Mouse (Mus musculus) heart, postnatal 36 days (tissue): ENCODE data around the gene Stk38. TPM values are rescaled to one million over a fixed set of nuclear protein-coding genes. Genes with fewer than 3 reads are reported as not detected.

ENCODE experiments used
- DNase-seq, 2 experiments: peaks; one replicate each; pipeline ENCODE4 v3.0.0; 2021 to 2022
- intact Hi-C: fragments of 180-260 bp; cut with DNase I; formaldehyde crosslinking; loops from one replicate; pipeline ENCODE4 v1.15.1; 2025
- total RNA-seq, 2 experiments: library from RNA; stranded (reverse); gene quantifications; 2 replicates each; pipeline ENCODE4 v1.2.3; 2021

Gene Stk38
- total RNA-seq, 2 experiments from 2014 or later: 30.2 to 36.2 TPM

- DNase-seq: no peak
- intact Hi-C loops: loop anchor here (2.0 to 5.0 kb wide), 2 partner anchors 21 to 91 kb away; no protein-coding TSS in a partner anchor
Observed at GRCm38 (mm10) chr17:28931436-28932211, 76.2 kb downstream of the Stk38 start.

GRCm38 (mm10) chr17:28930392-28931074, 77.3 kb downstream of the Stk38 start:
- DNase-seq: peak; percentile 94 to 96
- intact Hi-C loops: loop anchor here (2.0 to 5.0 kb wide), 2 partner anchors 22 to 92 kb away; no protein-coding TSS in a partner anchor

- no peak for DNase-seq
- intact Hi-C loops: no loop called here
Observed at GRCm38 (mm10) chr17:28929369-28929768, 78.4 kb downstream of the Stk38 start.

GRCm38 (mm10) chr17:28928004-28928403, 79.8 kb downstream of the Stk38 start:
- intact Hi-C loops: no loop called here
- DNase-seq: no peak

- intact Hi-C loops: loop anchor here (1.0 to 2.0 kb wide), 3 partner anchors 21 to 236 kb away; partner anchors contain the start of genes Mapk14 and Slc26a8
- peak; percentile 64 to 72 for DNase-seq
Observed at GRCm38 (mm10) chr17:28926866-28927635, 80.7 kb downstream of the Stk38 start.

GRCm38 (mm10) chr17:28926380-28926779, 81.4 kb downstream of the Stk38 start:
- DNase-seq: peak; percentile 84 to 86
- intact Hi-C loops: loop anchor here (1.0 to 2.0 kb wide), 3 partner anchors 20 to 236 kb away; partner anchors contain the start of genes Mapk14 and Slc26a8

GRCm38 (mm10) chr17:28924957-28925595, 82.7 kb downstream of the Stk38 start:
- DNase-seq: no peak
- intact Hi-C loops: loop anchor here (1.0 kb wide), 1 partner anchor 46 kb away; no protein-coding TSS in a partner anchor

GRCm38 (mm10) chr17:28922096-28922495, 85.7 kb downstream of the Stk38 start:
- DNase-seq: no peak
- intact Hi-C loops: no loop called here

- peak in 1 of 2 experiments; percentile 18 for DNase-seq
- intact Hi-C loops: no loop called here
Observed at GRCm38 (mm10) chr17:28921086-28921485, 86.7 kb downstream of the Stk38 start.

Other genes starting within 250 kb of the Stk38 start
- under 1 TPM in 1 of 2 experiments, not detected in 1; 0.19 TPM for gene Mapk13, start 238.7 kb downstream of the Stk38 start, total RNA-seq
- gene Brpf3, start 206.9 kb downstream of the Stk38 start, total RNA-seq: 10 to 100 TPM; 15.9 to 17.3 TPM
- gene Pnpla1, start 149.6 kb downstream of the Stk38 start, total RNA-seq: not detected
- not detected for gene 4930539E08Rik, start 92.7 kb downstream of the Stk38 start, total RNA-seq
- under 1 TPM in 1 of 2 experiments, not detected in 1; 0.39 TPM for gene Pxt1, start 64.2 kb downstream of the Stk38 start, total RNA-seq
- gene Kctd20, start 56.0 kb downstream of the Stk38 start, total RNA-seq: 10 to 100 TPM; 53.3 to 55.5 TPM
- gene Srsf3, start 24.6 kb upstream of the Stk38 start, total RNA-seq: 10 to 100 TPM; 54.9 to 60.9 TPM
- gene Cdkn1a, start 83.0 kb upstream of the Stk38 start, total RNA-seq: 10 to 100 TPM; 40.8 to 83.9 TPM
- under 1 TPM; 0.43 to 0.50 TPM for gene Rab44, start 106.2 kb upstream of the Stk38 start, total RNA-seq
- gene Cpne5, start 230.2 kb upstream of the Stk38 start, total RNA-seq: 1 to 10 TPM; 2.8 to 4.6 TPM